Mouse (Mus musculus): ENCODE data around the gene Slc25a29. TPM values are rescaled to one million over a fixed set of nuclear protein-coding genes. Genes with fewer than 3 reads are reported as not detected.

Gene Slc25a29
- polyA plus RNA-seq, 1 experiment from 2014 or later, result 9.0 TPM

- H3K36me3 ChIP-seq (ENCODE audit: control insufficient read depth, insufficient read depth, low read length), result peaks cover 12% of the 10 kb centered on the region; the same call in 1 of the 2 replicates
- no peak overlapping the region for H3K27ac ChIP-seq (ENCODE audit: low read depth, low read length)
- H3K4me2 ChIP-seq (replicated peaks; ENCODE audit: low read depth, low read length), result no peak overlapping the region
- H3K27me3 ChIP-seq (ENCODE audit: control insufficient read depth, insufficient read depth, low read length), result no peaks in the 10 kb centered on the region
- ATAC-seq (ENCODE audit: low FRiP score, low TSS enrichment), result no peak
- no peak overlapping the region for H3K9ac ChIP-seq (ENCODE audit: low read depth, low read length)
- no peak overlapping the region for H3K4me3 ChIP-seq (ENCODE audit: low read length)
- peaks cover 14% of the 10 kb centered on the region for H3K4me1 ChIP-seq (ENCODE audit: control insufficient read depth, insufficient read depth, low read length)
- H3K9me3 ChIP-seq (ENCODE audit: control insufficient read depth, low read length), result no peaks in the 10 kb centered on the region; the same call in 1 of the 2 replicates
- 82% methylated on average over 6 of the region's 6 CpGs for WGBS
Measured at GRCm38 (mm10) chr12:108830358-108830757, 5.3 kb downstream of the Slc25a29 start.

- 61% methylated on average over 5 of the region's 5 CpGs for WGBS
Measured at GRCm38 (mm10) chr12:108829636-108830035, 6.0 kb downstream of the Slc25a29 start.

GRCm38 (mm10) chr12:108827641-108828040, 8.0 kb downstream of the Slc25a29 start:
- no peak for ATAC-seq (ENCODE audit: low FRiP score, low TSS enrichment)
- 95% methylated on average over 6 of the region's 6 CpGs for WGBS
- Histone ChIP-seq H3K4me3 (ENCODE audit: low read length) (no peak overlapping the region), H3K36me3 (ENCODE audit: control insufficient read depth, insufficient read depth, low read length) (peaks cover 12% of the 10 kb centered on the region; the same call in 1 of the 2 replicates), H3K4me2 (replicated peaks; ENCODE audit: low read depth, low read length) (no peak overlapping the region), H3K9ac (ENCODE audit: low read depth, low read length) (no peak overlapping the region), H3K27me3 (ENCODE audit: control insufficient read depth, insufficient read depth, low read length) (no peaks in the 10 kb centered on the region), H3K4me1 (ENCODE audit: control insufficient read depth, insufficient read depth, low read length) (peaks cover 6% of the 10 kb centered on the region; the same call in 1 of the 2 replicates), H3K27ac (ENCODE audit: low read depth, low read length) (no peak overlapping the region), H3K9me3 (ENCODE audit: control insufficient read depth, low read length) (no peaks in the 10 kb centered on the region; the same call in 1 of the 2 replicates)

More at GRCm38 (mm10) chr12:108829636-108830035, 6.0 kb downstream of the Slc25a29 start:
- ATAC-seq (ENCODE audit: low FRiP score, low TSS enrichment), result no peak
- no peaks in the 10 kb centered on the region for H3K27me3 ChIP-seq (ENCODE audit: control insufficient read depth, insufficient read depth, low read length)
- peaks cover 12% of the 10 kb centered on the region; the same call in 1 of the 2 replicates for H3K36me3 ChIP-seq (ENCODE audit: control insufficient read depth, insufficient read depth, low read length)
- no peak overlapping the region for H3K27ac ChIP-seq (ENCODE audit: low read depth, low read length)
- H3K9ac ChIP-seq (ENCODE audit: low read depth, low read length), result no peak overlapping the region
- no peaks in the 10 kb centered on the region; the same call in 1 of the 2 replicates for H3K9me3 ChIP-seq (ENCODE audit: control insufficient read depth, low read length)
- H3K4me1 ChIP-seq (ENCODE audit: control insufficient read depth, insufficient read depth, low read length), result peaks cover 7% of the 10 kb centered on the region
- H3K4me2 ChIP-seq (replicated peaks; ENCODE audit: low read depth, low read length), result no peak overlapping the region
- no peak overlapping the region for H3K4me3 ChIP-seq (ENCODE audit: low read length)

- no peak for ATAC-seq (ENCODE audit: low FRiP score, low TSS enrichment)
- no peak overlapping the region for H3K27ac ChIP-seq (ENCODE audit: low read depth, low read length)
- peaks cover 2% of the 10 kb centered on the region; the same call in 1 of the 2 replicates for H3K4me1 ChIP-seq (ENCODE audit: control insufficient read depth, insufficient read depth, low read length)
- H3K4me2 ChIP-seq (replicated peaks; ENCODE audit: low read depth, low read length), result no peak overlapping the region
- H3K27me3 ChIP-seq (ENCODE audit: control insufficient read depth, insufficient read depth, low read length), result no peaks in the 10 kb centered on the region
- H3K36me3 ChIP-seq (ENCODE audit: control insufficient read depth, insufficient read depth, low read length), result peaks cover 12% of the 10 kb centered on the region; the same call in 1 of the 2 replicates
- WGBS, result 96% methylated on average over 28 of the region's 28 CpGs
- H3K9me3 ChIP-seq (ENCODE audit: control insufficient read depth, low read length), result no peaks in the 10 kb centered on the region; the same call in 1 of the 2 replicates
- H3K9ac ChIP-seq (ENCODE audit: low read depth, low read length), result no peak overlapping the region
- H3K4me3 ChIP-seq (ENCODE audit: low read length), result no peak overlapping the region
Measured at GRCm38 (mm10) chr12:108826958-108827535, 8.6 kb downstream of the Slc25a29 start.

GRCm38 (mm10) chr12:108826282-108826957, 9.3 kb downstream of the Slc25a29 start:
- H3K4me3 ChIP-seq (ENCODE audit: low read length), result no peak overlapping the region
- no peak overlapping the region for H3K9ac ChIP-seq (ENCODE audit: low read depth, low read length)
- no peak overlapping the region for H3K4me2 ChIP-seq (replicated peaks; ENCODE audit: low read depth, low read length)
- H3K9me3 ChIP-seq (ENCODE audit: control insufficient read depth, low read length), result no peaks in the 10 kb centered on the region; the same call in 1 of the 2 replicates
- no peak overlapping the region for H3K27ac ChIP-seq (ENCODE audit: low read depth, low read length)
- peaks cover 12% of the 10 kb centered on the region; the same call in 1 of the 2 replicates for H3K36me3 ChIP-seq (ENCODE audit: control insufficient read depth, insufficient read depth, low read length)
- 94% methylated on average over 19 of the region's 19 CpGs for WGBS
- ATAC-seq (ENCODE audit: low FRiP score, low TSS enrichment), result no peak
- H3K27me3 ChIP-seq (ENCODE audit: control insufficient read depth, insufficient read depth, low read length), result no peaks in the 10 kb centered on the region
- no peaks in the 10 kb centered on the region for H3K4me1 ChIP-seq (ENCODE audit: control insufficient read depth, insufficient read depth, low read length)

- H3K9ac ChIP-seq (ENCODE audit: low read depth, low read length), result no peak overlapping the region
- no peak for ATAC-seq (ENCODE audit: low FRiP score, low TSS enrichment)
Measured at GRCm38 (mm10) chr12:108825561-108826224, 10.0 kb downstream of the Slc25a29 start.

GRCm38 (mm10) chr12:108824225-108824874, 11.3 kb downstream of the Slc25a29 start:
- H3K27me3 ChIP-seq (ENCODE audit: control insufficient read depth, insufficient read depth, low read length), result no peaks in the 10 kb centered on the region
- no peaks in the 10 kb centered on the region; the same call in 1 of the 2 replicates for H3K9me3 ChIP-seq (ENCODE audit: control insufficient read depth, low read length)
- H3K9ac ChIP-seq (ENCODE audit: low read depth, low read length), result no peak overlapping the region
- 80% methylated on average over 15 of the region's 15 CpGs for WGBS
- H3K4me3 ChIP-seq (ENCODE audit: low read length), result no peak overlapping the region
- no peak overlapping the region for H3K27ac ChIP-seq (ENCODE audit: low read depth, low read length)
- no peaks in the 10 kb centered on the region for H3K4me1 ChIP-seq (ENCODE audit: control insufficient read depth, insufficient read depth, low read length)
- ATAC-seq (ENCODE audit: low FRiP score, low TSS enrichment), result no peak
- H3K36me3 ChIP-seq (ENCODE audit: control insufficient read depth, insufficient read depth, low read length), result peaks cover 14% of the 10 kb centered on the region; the same call in 1 of the 2 replicates
- no peak overlapping the region for H3K4me2 ChIP-seq (replicated peaks; ENCODE audit: low read depth, low read length)

More at GRCm38 (mm10) chr12:108825561-108826224, 10.0 kb downstream of the Slc25a29 start:
- no peak overlapping the region for H3K27ac ChIP-seq (ENCODE audit: low read depth, low read length)
- H3K27me3 ChIP-seq (ENCODE audit: control insufficient read depth, insufficient read depth, low read length), result no peaks in the 10 kb centered on the region
- H3K4me2 ChIP-seq (replicated peaks; ENCODE audit: low read depth, low read length), result no peak overlapping the region
- H3K4me1 ChIP-seq (ENCODE audit: control insufficient read depth, insufficient read depth, low read length), result no peaks in the 10 kb centered on the region
- no peaks in the 10 kb centered on the region; the same call in 1 of the 2 replicates for H3K9me3 ChIP-seq (ENCODE audit: control insufficient read depth, low read length)
- H3K4me3 ChIP-seq (ENCODE audit: low read length), result no peak overlapping the region
- peaks cover 12% of the 10 kb centered on the region; the same call in 1 of the 2 replicates for H3K36me3 ChIP-seq (ENCODE audit: control insufficient read depth, insufficient read depth, low read length)
- WGBS, result 92% methylated on average over 13 of the region's 13 CpGs

- 48% methylated on average over 8 of the region's 8 CpGs for WGBS
- Histone ChIP-seq H3K4me1 (ENCODE audit: control insufficient read depth, insufficient read depth, low read length) (no peaks in the 10 kb centered on the region), H3K4me3 (ENCODE audit: low read length) (no peak overlapping the region), H3K4me2 (replicated peaks; ENCODE audit: low read depth, low read length) (no peak overlapping the region), H3K9ac (ENCODE audit: low read depth, low read length) (no peak overlapping the region), H3K9me3 (ENCODE audit: control insufficient read depth, low read length) (no peaks in the 10 kb centered on the region; the same call in 1 of the 2 replicates), H3K36me3 (ENCODE audit: control insufficient read depth, insufficient read depth, low read length) (peaks cover 26% of the 10 kb centered on the region), H3K27me3 (ENCODE audit: control insufficient read depth, insufficient read depth, low read length) (no peaks in the 10 kb centered on the region), H3K27ac (ENCODE audit: low read depth, low read length) (no peak overlapping the region)
- peak; percentile 51; the same call in 1 of the 2 replicates for ATAC-seq (ENCODE audit: low FRiP score, low TSS enrichment)
Measured at GRCm38 (mm10) chr12:108823036-108823435, 12.6 kb downstream of the Slc25a29 start.

Data from kidney, embryonic 14.5 days (tissue).